Mouse (Mus musculus) ovary, postnatal 10 days (tissue): ENCODE results near the gene Tmed10.
A peak's percentile ranks its signal among the peaks of the same experiment; 100 is the strongest.

Experiments used
- DNase-seq: peaks from one replicate; pipeline ENCODE4 v3.0.0; 2022; ENCODE audit warnings: low spot score

Tmed10 gene

GRCm38 (mm10) chr12:85374561-85375272 lies at the start of gene Tmed10:
Gene Tmed10 (minus strand): TSS chr12:85374847.
- DNase-seq = peak; percentile 78

GRCm38 (mm10) chr12:85423236-85423635 lies 48.6 kb upstream of the Tmed10 start:
- DNase-seq = no peak

GRCm38 (mm10) chr12:85422536-85422935 lies 47.9 kb upstream of the Tmed10 start:
- no peak for DNase-seq

- DNase-seq = no peak
These were observed 46.3 kb upstream of the Tmed10 start for GRCm38 (mm10) chr12:85420945-85421344.

- DNase-seq = no peak
These were observed 43.2 kb upstream of the Tmed10 start for GRCm38 (mm10) chr12:85417845-85418244.

GRCm38 (mm10) chr12:85416298-85416697 lies 41.7 kb upstream of the Tmed10 start:
- no peak for DNase-seq

GRCm38 (mm10) chr12:85415876-85416275 lies 41.2 kb upstream of the Tmed10 start:
- no peak for DNase-seq

- no peak for DNase-seq
These were observed 36.5 kb upstream of the Tmed10 start for GRCm38 (mm10) chr12:85411136-85411535.

GRCm38 (mm10) chr12:85397960-85398272 lies 23.3 kb upstream of the Tmed10 start:
- DNase-seq = no peak

GRCm38 (mm10) chr12:85397063-85397959 lies 22.7 kb upstream of the Tmed10 start:
- no peak for DNase-seq

- DNase-seq = no peak
These were observed 19.3 kb upstream of the Tmed10 start for GRCm38 (mm10) chr12:85393981-85394380.

GRCm38 (mm10) chr12:85393526-85393925 lies 18.9 kb upstream of the Tmed10 start:
- no peak for DNase-seq

- DNase-seq = no peak
These were observed 16.5 kb upstream of the Tmed10 start for GRCm38 (mm10) chr12:85391148-85391547.

GRCm38 (mm10) chr12:85389204-85390185 lies 14.8 kb upstream of the Tmed10 start:
- DNase-seq = no peak

GRCm38 (mm10) chr12:85385995-85386375 lies 11.3 kb upstream of the Tmed10 start:
- DNase-seq = no peak

GRCm38 (mm10) chr12:85385329-85385994 lies 10.8 kb upstream of the Tmed10 start:
- no peak for DNase-seq

GRCm38 (mm10) chr12:85382761-85383680 lies 8.4 kb upstream of the Tmed10 start:
- DNase-seq = no peak

- no peak for DNase-seq
These were observed 6.9 kb upstream of the Tmed10 start for GRCm38 (mm10) chr12:85381570-85381969.

GRCm38 (mm10) chr12:85380942-85381341 lies 6.3 kb upstream of the Tmed10 start:
- no peak for DNase-seq

- no peak for DNase-seq
These were observed 5.7 kb upstream of the Tmed10 start for GRCm38 (mm10) chr12:85380308-85380707.

GRCm38 (mm10) chr12:85378271-85378670 lies 3.6 kb upstream of the Tmed10 start:
- DNase-seq = no peak
